Mouse (Mus musculus): ENCODE data around the gene Mrpl17. TPM values are rescaled to one million over a fixed set of nuclear protein-coding genes. Genes with fewer than 3 reads are reported as not detected.

Mrpl17 gene
- polyA plus RNA-seq, 1 experiment from 2014 or later: 210 TPM

DNA sequence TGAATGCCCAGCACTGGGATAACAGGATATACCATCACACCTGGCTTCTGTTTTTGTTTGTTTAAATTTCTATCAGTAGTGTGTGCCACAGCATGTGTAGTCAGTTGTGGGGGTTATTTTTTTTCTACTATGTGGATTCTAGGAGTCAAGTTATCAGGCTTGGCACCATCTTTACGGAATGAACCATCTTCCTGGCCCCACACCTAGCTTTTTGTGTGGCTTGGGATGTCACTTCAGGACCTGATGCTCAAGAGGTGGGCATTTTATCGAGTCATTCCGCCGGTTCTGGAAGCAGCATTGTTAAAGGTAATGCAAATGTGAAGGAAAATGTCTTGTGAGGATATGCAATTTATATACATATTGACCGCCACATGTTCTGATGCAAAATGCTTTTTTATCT is 4.8 kb downstream of the Mrpl17 start:
- Histone ChIP-seq H3K9ac (no peak overlapping the region), H3K27ac (no peak overlapping the region), H3K9me3 (no peaks in the 10 kb centered on the region), H3K36me3 (peaks cover 23% of the 10 kb centered on the region), H3K27me3 (no peaks in the 10 kb centered on the region), H3K4me2 (no peak overlapping the region), H3K4me1 (replicated peaks) (peaks cover 13% of the 10 kb centered on the region), H3K4me3 (no peak overlapping the region)
- WGBS: 82% methylated on average over 5 of the region's 5 CpGs
- no peak for ATAC-seq (ENCODE audit: low FRiP score)

DNA sequence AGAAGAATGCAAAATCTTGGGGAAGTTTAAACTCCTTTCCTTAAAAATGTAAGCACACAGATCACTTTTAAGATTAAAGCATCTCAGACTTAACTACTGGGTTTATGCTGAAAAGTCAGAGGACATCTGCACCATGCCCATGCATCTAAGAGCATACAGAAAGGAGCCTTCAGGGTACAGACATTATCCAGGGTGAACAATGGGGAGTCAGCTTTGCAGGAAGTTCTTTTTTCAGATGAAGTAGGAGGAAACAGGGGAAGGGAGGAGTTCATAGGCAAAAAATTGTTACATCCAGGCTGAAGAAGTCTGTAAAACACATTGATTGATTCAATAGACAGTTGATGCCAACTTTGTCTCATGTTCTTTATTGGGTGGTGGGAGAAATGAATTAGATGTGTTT is 7.5 kb downstream of the Mrpl17 start:
- Histone ChIP-seq H3K9ac (no peak overlapping the region), H3K4me1 (replicated peaks) (no peaks in the 10 kb centered on the region), H3K27ac (no peak overlapping the region), H3K4me3 (no peak overlapping the region), H3K27me3 (no peaks in the 10 kb centered on the region), H3K36me3 (peaks cover 11% of the 10 kb centered on the region), H3K9me3 (no peaks in the 10 kb centered on the region), H3K4me2 (no peak overlapping the region)
- no peak for ATAC-seq (ENCODE audit: low FRiP score)

DNA sequence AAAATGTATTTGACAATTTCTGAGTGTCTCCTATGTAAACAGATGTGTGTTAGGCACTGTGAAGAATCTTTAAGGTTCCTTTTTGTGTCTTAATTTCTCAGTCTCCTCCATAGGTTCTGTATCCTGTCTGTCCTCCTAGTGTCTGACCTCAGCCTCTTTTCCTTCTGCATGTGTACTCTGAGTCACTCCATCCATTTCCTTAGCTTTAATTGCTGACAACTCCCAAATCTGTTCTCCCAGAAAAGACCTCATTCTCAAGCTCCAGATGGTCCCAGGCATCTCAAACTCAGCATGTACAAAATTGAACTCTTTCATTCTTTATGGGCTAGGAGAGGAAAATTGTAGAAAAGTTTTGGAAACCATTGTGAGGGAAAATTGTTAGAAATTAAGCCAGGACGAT is 8.1 kb downstream of the Mrpl17 start:
- no peak overlapping the region for H3K9ac ChIP-seq
- no peaks in the 10 kb centered on the region for H3K9me3 ChIP-seq
- peaks cover 6% of the 10 kb centered on the region; the same call in 1 of the 2 replicates for H3K36me3 ChIP-seq
- 44% methylated on average over 1 of the region's 1 CpGs for WGBS
- no peaks in the 10 kb centered on the region for H3K4me1 ChIP-seq (replicated peaks)
- no peak for ATAC-seq (ENCODE audit: low FRiP score)
- no peak overlapping the region for H3K4me2 ChIP-seq
- no peaks in the 10 kb centered on the region for H3K27me3 ChIP-seq
- no peak overlapping the region for H3K4me3 ChIP-seq
- H3K27ac ChIP-seq: no peak overlapping the region

DNA sequence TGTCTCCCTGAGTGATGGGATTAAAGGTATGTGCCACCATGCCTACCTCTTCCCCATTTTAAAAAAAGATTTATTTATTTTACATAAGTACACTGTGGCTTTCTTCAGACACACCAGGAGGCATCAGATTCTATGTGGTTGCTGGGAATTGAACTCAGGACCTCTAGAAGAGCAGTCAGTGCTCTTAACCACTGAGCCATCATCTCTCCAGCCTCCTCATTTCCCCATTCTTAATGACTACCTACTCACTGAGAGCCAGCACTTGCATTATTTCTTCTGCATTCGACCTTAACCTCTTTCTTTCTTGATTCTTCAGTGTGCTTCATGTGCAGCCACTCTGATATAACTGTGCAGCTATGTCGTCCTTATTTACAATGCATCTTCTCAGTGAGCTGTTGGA is 8.6 kb downstream of the Mrpl17 start:
- Histone ChIP-seq H3K4me3 (no peak overlapping the region), H3K27ac (no peak overlapping the region), H3K9me3 (no peaks in the 10 kb centered on the region), H3K36me3 (peaks cover 2% of the 10 kb centered on the region; the same call in 1 of the 2 replicates), H3K27me3 (no peaks in the 10 kb centered on the region), H3K4me1 (replicated peaks) (no peaks in the 10 kb centered on the region), H3K4me2 (no peak overlapping the region), H3K9ac (no peak overlapping the region)
- WGBS: 53% methylated on average over 2 of the region's 2 CpGs
- ATAC-seq (ENCODE audit: low FRiP score): no peak

DNA sequence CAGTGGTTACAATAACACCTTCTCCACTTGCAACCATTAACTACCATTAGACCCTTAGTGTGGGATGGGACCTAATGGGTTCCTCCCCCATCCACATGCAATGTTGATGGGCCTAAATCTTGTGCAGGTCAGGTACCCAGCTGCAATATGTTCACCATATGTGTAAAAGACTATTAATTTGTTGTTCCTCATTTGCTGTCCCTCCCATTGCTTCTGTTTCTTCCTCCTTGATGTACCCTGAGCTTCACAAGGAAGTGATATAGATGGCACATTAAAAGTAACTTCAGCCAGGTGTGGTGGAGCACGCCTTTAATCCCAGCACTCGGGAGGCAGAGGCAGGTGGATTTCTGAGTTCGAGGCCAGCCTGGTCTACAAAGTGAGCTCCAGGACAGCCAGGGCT is 13.9 kb downstream of the Mrpl17 start:
- H3K4me3 ChIP-seq: no peak overlapping the region
- 93% methylated on average over 3 of the region's 3 CpGs for WGBS
- H3K9ac ChIP-seq: no peak overlapping the region
- ATAC-seq (ENCODE audit: low FRiP score): no peak
- H3K4me1 ChIP-seq (replicated peaks): no peaks in the 10 kb centered on the region
- H3K36me3 ChIP-seq: no peaks in the 10 kb centered on the region
- no peak overlapping the region for H3K4me2 ChIP-seq
- H3K27ac ChIP-seq: no peak overlapping the region
- H3K27me3 ChIP-seq: no peaks in the 10 kb centered on the region
- no peaks in the 10 kb centered on the region for H3K9me3 ChIP-seq

DNA sequence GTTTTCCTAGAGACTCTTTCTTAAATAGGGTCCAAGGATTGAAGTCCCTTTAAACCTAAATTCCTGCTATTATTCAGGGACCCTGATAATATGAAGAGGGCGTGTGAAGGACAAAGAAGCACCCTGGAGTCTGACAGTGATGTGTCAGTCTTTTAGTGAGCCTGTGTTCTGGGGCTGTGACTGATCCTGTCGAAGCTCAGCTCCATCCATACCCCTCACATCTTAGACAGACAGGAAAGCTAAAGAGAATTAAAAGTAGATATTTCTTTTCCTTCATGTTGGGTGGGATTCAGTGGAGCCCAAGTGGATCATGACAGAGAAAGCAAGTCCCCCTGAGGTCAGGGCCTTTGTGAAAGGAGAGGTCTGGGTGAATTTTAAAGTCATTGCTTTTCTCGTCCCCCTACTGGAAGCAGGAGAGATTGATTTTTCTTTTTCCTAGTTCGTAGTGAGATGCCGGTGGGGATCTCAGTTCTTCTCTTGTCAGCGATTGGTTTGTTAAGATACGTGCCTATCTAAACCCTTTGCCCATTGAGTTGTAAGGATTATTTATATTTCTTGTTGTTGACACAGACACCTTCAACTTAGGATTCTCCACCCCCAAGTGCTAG is 15.0 kb downstream of the Mrpl17 start:
- Histone ChIP-seq H3K27ac (peak overlapping the region; percentile 25; the same call in 1 of the 2 replicates), H3K9me3 (no peaks in the 10 kb centered on the region), H3K4me3 (no peak overlapping the region), H3K4me1 (replicated peaks) (no peaks in the 10 kb centered on the region), H3K9ac (no peak overlapping the region), H3K36me3 (no peaks in the 10 kb centered on the region), H3K27me3 (no peaks in the 10 kb centered on the region), H3K4me2 (no peak overlapping the region)
- ATAC-seq (ENCODE audit: low FRiP score): no peak
- 12% methylated on average over 7 of the region's 7 CpGs for WGBS

- ATAC-seq (ENCODE audit: low FRiP score): no peak
- WGBS: 79% methylated on average over 7 of the region's 7 CpGs
- Histone ChIP-seq H3K27ac (no peak overlapping the region), H3K9me3 (no peaks in the 10 kb centered on the region), H3K4me1 (replicated peaks) (peaks cover 3% of the 10 kb centered on the region; the same call in 1 of the 2 replicates), H3K9ac (no peak overlapping the region), H3K27me3 (no peaks in the 10 kb centered on the region), H3K36me3 (no peaks in the 10 kb centered on the region), H3K4me2 (no peak overlapping the region), H3K4me3 (no peak overlapping the region)
These were observed 17.2 kb downstream of the Mrpl17 start for GRCm38 (mm10) chr7:105793701-105794100.

DNA sequence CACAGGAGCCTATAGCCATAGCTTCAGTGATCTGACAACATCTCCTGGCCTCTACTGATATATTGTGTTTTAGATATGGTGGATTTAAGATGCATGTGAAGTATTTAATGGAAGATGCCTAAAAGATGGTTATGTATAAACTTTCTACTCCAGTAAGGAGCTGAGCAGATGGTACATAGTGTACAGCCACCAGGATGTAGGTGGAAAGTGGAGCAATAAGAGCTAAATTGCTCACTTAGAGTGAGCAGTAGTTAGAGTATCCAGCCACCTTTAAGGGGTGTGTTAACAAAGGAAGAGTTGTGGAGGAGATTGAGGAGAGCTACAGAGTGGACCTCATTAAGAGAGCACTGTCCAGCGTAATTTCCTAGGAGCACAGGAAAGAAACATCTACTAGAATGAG is 19.8 kb downstream of the Mrpl17 start:
- ATAC-seq (ENCODE audit: low FRiP score): no peak
- Histone ChIP-seq H3K9ac (no peak overlapping the region), H3K36me3 (no peaks in the 10 kb centered on the region), H3K4me2 (no peak overlapping the region), H3K9me3 (no peaks in the 10 kb centered on the region), H3K27me3 (no peaks in the 10 kb centered on the region), H3K4me1 (replicated peaks) (peaks cover 14% of the 10 kb centered on the region), H3K27ac (no peak overlapping the region), H3K4me3 (no peak overlapping the region)
- WGBS: 94% methylated on average over 1 of the region's 1 CpGs

- WGBS: 1% methylated on average over 41 of the region's 97 CpGs
- H3K4me3 ChIP-seq: peak within 1 kb of the TSS; percentile 90
- peaks cover 21% of the 10 kb centered on the region for H3K36me3 ChIP-seq
- no peaks in the 10 kb centered on the region for H3K9me3 ChIP-seq
- ATAC-seq (ENCODE audit: low FRiP score): peak; percentile 79
- peak within 1 kb of the TSS; percentile 94 for H3K4me2 ChIP-seq
- peak within 1 kb of the TSS; percentile 100 for H3K9ac ChIP-seq
- H3K4me1 ChIP-seq (replicated peaks): peaks cover 50% of the 10 kb centered on the region
- no peaks in the 10 kb centered on the region for H3K27me3 ChIP-seq
- peak within 1 kb of the TSS; percentile 99 for H3K27ac ChIP-seq
These were observed 23.4 kb downstream of the Mrpl17 start, which contains the start of gene Dchs1 for GRCm38 (mm10) chr7:105787285-105788140. TSS of gene Dchs1 (minus strand) at chr7:105787654.

DNA sequence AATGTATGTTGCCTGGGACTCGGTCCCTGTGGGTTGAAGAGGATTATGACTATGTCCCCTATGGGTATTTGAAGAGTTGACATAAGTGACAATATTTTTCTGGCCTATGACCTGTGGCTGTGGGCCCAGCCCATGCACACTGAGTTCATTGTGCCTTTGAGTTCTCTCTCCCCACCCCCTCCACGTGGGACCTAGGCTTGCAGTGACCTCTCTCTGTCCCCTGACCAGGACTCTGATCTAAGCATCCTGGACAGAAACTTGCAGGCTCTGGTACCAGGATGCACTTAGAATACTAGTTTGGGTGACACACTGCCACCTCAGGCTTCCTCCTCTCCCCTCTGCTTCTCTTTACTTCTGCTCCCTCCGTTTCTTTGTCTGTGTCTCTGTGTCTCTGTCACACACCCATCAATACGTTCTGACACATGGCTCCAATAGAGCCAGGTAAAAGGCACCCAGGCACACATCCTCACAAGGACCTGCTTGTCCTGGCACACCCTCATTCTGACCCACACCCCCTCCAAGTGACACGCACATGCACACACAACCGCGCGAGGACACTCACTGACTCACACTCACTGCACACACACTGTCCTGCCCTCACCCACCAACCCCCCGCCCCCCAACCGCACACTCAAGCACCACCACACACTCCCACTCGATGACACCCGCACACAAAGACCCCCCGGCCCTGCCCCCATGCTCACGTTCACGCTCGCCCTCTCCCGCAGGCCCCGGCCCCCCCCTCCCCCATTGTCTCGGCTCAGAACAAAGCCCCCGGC is 24.2 kb downstream of the Mrpl17 start:
- Histone ChIP-seq H3K4me1 (replicated peaks) (peaks cover 58% of the 10 kb centered on the region), H3K9ac (peak overlapping the region; percentile 100), H3K27ac (peak overlapping the region; percentile 99), H3K4me2 (peak overlapping the region; percentile 94), H3K4me3 (peak overlapping the region; percentile 90), H3K9me3 (no peaks in the 10 kb centered on the region), H3K36me3 (peaks cover 29% of the 10 kb centered on the region), H3K27me3 (no peaks in the 10 kb centered on the region)
- WGBS: 5% methylated on average over 19 of the region's 20 CpGs
- peak; percentile 74 for ATAC-seq (ENCODE audit: low FRiP score)

DNA sequence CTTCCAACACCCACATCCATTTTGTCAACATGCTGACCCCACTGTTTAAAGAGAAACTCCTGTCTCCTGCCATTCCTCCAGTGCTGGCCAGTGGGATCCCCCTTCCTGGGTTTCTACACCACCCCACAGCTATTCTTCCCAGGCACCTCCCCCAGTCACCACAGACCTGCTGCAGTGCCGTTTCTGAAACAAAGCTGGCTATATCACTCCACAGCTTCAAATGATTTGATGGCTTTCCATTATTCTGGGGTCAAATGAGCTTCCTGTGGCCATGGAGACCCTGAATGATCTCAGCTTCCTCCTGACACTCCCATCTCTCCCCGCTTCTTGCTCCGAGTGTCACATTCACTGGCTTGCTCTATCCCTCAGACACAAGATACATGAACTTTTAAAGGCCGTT is 26.3 kb downstream of the Mrpl17 start:
- Histone ChIP-seq H3K36me3 (peaks cover 50% of the 10 kb centered on the region), H3K4me2 (peak overlapping the region; percentile 94), H3K27ac (peak overlapping the region; percentile 59; the same call in 1 of the 2 replicates), H3K27me3 (no peaks in the 10 kb centered on the region), H3K4me1 (replicated peaks) (peaks cover 75% of the 10 kb centered on the region), H3K9me3 (no peaks in the 10 kb centered on the region), H3K9ac (peak overlapping the region; percentile 63), H3K4me3 (peak overlapping the region; percentile 90)
- 9% methylated on average over 4 of the region's 4 CpGs for WGBS
- no peak for ATAC-seq (ENCODE audit: low FRiP score)

DNA sequence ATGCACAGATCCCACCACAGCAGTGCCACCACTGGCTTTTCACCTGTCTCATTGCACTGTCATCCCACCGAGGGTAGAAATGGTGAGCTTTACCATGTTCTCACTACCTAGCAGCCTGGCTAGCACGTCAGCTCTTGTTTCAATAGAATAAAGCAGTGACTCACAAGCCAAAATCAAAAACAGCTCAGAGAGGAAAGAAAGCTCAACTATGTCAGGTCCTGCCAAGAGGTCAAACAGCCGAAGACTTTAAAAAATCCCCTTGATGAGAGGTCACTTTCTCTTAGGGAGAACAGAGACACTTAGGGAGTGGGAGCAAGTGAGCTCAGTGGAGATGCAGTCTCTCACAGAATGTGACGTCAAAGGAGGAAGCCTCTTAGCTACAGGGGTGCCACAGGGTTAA is 27.0 kb downstream of the Mrpl17 start:
- Histone ChIP-seq H3K27ac (no peak overlapping the region), H3K27me3 (no peaks in the 10 kb centered on the region), H3K4me3 (peak overlapping the region; percentile 90; the same call in 1 of the 2 replicates), H3K36me3 (peaks cover 57% of the 10 kb centered on the region), H3K4me1 (replicated peaks) (peaks cover 81% of the 10 kb centered on the region), H3K9me3 (no peaks in the 10 kb centered on the region), H3K4me2 (peak overlapping the region; percentile 94), H3K9ac (peak overlapping the region; percentile 63)
- 51% methylated on average over 4 of the region's 4 CpGs for WGBS
- ATAC-seq (ENCODE audit: low FRiP score): no peak
